Mouse (Mus musculus): ENCODE results near the gene Tmem185a.
"Not testable (repeated sequence)": the region's sequence is repeated elsewhere in the genome, so short reads cannot be mapped to it uniquely, and the experiment has no call there.

The Tmem185a gene

GRCm38 (mm10) chrX:70476792-70477776, at the start of gene Tmem185a:
TSS of gene Tmem185a (minus strand) at chrX:70477180.
- DNase-seq (ENCODE audit: low read depth, low spot score), result peak; percentile 86

- not testable (repeated sequence) for DNase-seq (ENCODE audit: low read depth, low spot score)
Observed at GRCm38 (mm10) chrX:70514413-70514812, 37.4 kb upstream of the Tmem185a start.

- DNase-seq (ENCODE audit: low read depth, low spot score), result not testable (repeated sequence)
Observed at GRCm38 (mm10) chrX:70487328-70487727, 10.3 kb upstream of the Tmem185a start.

GRCm38 (mm10) chrX:70482154-70482553, 5.2 kb upstream of the Tmem185a start:
- DNase-seq (ENCODE audit: low read depth, low spot score), result no peak

- DNase-seq (ENCODE audit: low read depth, low spot score), result no peak
Observed at GRCm38 (mm10) chrX:70478701-70479100, 1.7 kb upstream of the Tmem185a start.

DNA sequence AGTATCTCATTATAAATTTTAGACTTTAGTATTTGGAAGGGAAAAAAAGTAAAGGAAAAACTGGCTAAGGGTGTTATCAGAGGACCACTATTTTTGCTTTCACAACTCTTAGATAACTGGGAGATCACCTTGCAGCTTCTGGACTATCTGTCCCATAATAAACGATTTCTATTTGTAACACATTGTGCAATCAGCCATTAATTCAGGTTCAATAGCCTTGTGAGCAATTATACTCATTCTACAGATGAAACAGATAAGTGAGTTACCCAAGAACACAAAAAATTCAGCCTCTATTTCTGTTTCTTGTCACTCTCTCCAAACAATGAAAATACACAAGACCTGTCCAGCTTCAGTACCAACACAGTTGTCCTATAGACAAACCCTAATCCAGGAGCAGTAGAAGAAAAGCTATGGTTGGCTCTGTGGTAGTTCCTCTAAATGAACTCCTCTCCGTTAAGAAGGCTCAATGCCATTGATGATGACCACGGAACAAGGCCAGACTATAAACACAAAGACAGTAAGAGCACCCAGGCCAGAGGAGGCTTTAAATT, 1.7 kb downstream of the Tmem185a start:
- DNase-seq (ENCODE audit: low read depth, low spot score), result no peak

GRCm38 (mm10) chrX:70466897-70467296, 10.1 kb downstream of the Tmem185a start:
- no peak for DNase-seq (ENCODE audit: low read depth, low spot score)

DNA sequence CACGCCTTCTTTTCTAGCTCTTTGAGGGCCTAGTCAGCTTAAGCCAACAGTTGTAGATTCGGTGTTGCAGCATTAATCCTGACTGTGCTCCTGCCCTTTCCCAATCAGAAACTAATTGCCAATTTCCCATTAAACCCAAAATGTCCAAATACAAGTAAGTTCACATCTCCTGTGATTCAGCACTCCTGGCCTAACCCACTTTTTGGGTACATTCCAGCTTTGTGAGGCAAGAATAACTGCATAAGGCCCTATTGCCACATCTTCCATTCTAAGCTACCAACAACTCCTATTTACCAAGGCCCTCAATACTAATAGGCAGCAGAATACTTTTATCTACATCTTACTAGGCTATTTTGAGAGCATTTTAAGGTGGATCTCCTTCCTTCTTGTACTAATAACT, 11.5 kb downstream of the Tmem185a start:
- DNase-seq (ENCODE audit: low read depth, low spot score), result peak; percentile 9

DNA sequence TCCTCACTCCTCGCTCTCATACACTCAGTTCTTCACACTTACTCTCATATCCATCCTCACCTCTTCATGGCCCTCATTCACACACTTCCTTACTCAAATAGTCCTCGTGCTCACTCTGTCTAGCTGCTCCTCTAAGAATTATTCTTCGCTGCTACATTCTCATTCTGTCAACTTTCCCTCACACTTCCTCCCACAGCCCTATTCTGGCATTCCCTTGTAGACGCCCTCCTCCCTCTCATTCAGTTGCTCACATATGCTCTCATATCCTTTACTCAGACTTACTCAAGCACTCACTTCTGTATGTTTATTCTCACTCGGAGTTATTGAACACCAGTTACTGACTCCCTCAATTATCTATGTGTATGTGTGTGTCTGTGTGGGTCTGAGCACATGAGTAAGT, 13.4 kb downstream of the Tmem185a start:
- no peak for DNase-seq (ENCODE audit: low read depth, low spot score)

- not testable (repeated sequence) for DNase-seq (ENCODE audit: low read depth, low spot score)
Observed at GRCm38 (mm10) chrX:70452359-70452758, 24.6 kb downstream of the Tmem185a start.

- not testable (repeated sequence) for DNase-seq (ENCODE audit: low read depth, low spot score)
Observed at GRCm38 (mm10) chrX:70425473-70425872, 51.5 kb downstream of the Tmem185a start.

Measured in 3T3-L1 (cell line).